Mouse (Mus musculus) lung, postnatal 36 days (tissue): ENCODE data around the gene Rrp9.
"Not testable (repeated sequence)": the region's sequence is repeated elsewhere in the genome, so short reads cannot be mapped to it uniquely, and the experiment has no call there.

Experiments
- DNase-seq: peaks from one replicate; pipeline ENCODE4 v3.0.0; 2022; ENCODE audit warnings: mixed read lengths

Gene Rrp9

GRCm38 (mm10) chr9:106476002-106476923, 500 bp downstream of the Rrp9 start:
- DNase-seq = peak; percentile 84

GRCm38 (mm10) chr9:106476924-106477484, 1.2 kb downstream of the Rrp9 start, which contains the start of gene Parp3:
Gene Parp3 (minus strand): TSS chr9:106476949.
- DNase-seq = peak; percentile 100

GRCm38 (mm10) chr9:106477649-106478048, 1.9 kb downstream of the Rrp9 start:
- no peak for DNase-seq

GRCm38 (mm10) chr9:106478101-106478500, 2.3 kb downstream of the Rrp9 start:
- DNase-seq = no peak

- no peak for DNase-seq
These were observed 4.8 kb downstream of the Rrp9 start for GRCm38 (mm10) chr9:106480541-106480940.

GRCm38 (mm10) chr9:106481075-106481474, 5.3 kb downstream of the Rrp9 start:
- no peak for DNase-seq

GRCm38 (mm10) chr9:106481676-106482075, 5.9 kb downstream of the Rrp9 start:
- DNase-seq = no peak

GRCm38 (mm10) chr9:106482578-106483115, 6.9 kb downstream of the Rrp9 start:
- no peak for DNase-seq

GRCm38 (mm10) chr9:106483136-106483535, 7.4 kb downstream of the Rrp9 start:
- no peak for DNase-seq

GRCm38 (mm10) chr9:106483606-106484005, 7.8 kb downstream of the Rrp9 start:
- DNase-seq = no peak

- no peak for DNase-seq
These were observed 9.3 kb downstream of the Rrp9 start for GRCm38 (mm10) chr9:106485076-106485475.

- DNase-seq = not testable (repeated sequence)
These were observed 11.8 kb downstream of the Rrp9 start for GRCm38 (mm10) chr9:106487602-106488001.

- no peak for DNase-seq
These were observed 23.9 kb downstream of the Rrp9 start, which contains the start of gene Iqcf1 for GRCm38 (mm10) chr9:106499667-106500066. Gene Iqcf1 (plus strand): TSS chr9:106499967.

- DNase-seq = no peak
These were observed 26.1 kb downstream of the Rrp9 start for GRCm38 (mm10) chr9:106501846-106502245.

- no peak for DNase-seq
These were observed 28.5 kb downstream of the Rrp9 start for GRCm38 (mm10) chr9:106504246-106504645.

- DNase-seq = no peak
These were observed 33.6 kb downstream of the Rrp9 start for GRCm38 (mm10) chr9:106509356-106509755.

- DNase-seq = peak; percentile 36
These were observed 37.1 kb downstream of the Rrp9 start for GRCm38 (mm10) chr9:106512729-106513450.

GRCm38 (mm10) chr9:106513566-106513965, 37.8 kb downstream of the Rrp9 start:
- no peak for DNase-seq

- DNase-seq = no peak
These were observed 38.5 kb downstream of the Rrp9 start, which contains the start of gene Iqcf5 for GRCm38 (mm10) chr9:106514273-106514672. Gene Iqcf5 (plus strand): TSS chr9:106514573.

GRCm38 (mm10) chr9:106519433-106519832, 43.7 kb downstream of the Rrp9 start:
- no peak for DNase-seq

GRCm38 (mm10) chr9:106519909-106520308, 44.1 kb downstream of the Rrp9 start:
- DNase-seq = no peak

- DNase-seq = peak; percentile 8
These were observed 56.1 kb downstream of the Rrp9 start for GRCm38 (mm10) chr9:106531833-106532232.

- no peak for DNase-seq
These were observed 58.5 kb downstream of the Rrp9 start for GRCm38 (mm10) chr9:106534296-106534695.
